In the genomic region with DNA sequence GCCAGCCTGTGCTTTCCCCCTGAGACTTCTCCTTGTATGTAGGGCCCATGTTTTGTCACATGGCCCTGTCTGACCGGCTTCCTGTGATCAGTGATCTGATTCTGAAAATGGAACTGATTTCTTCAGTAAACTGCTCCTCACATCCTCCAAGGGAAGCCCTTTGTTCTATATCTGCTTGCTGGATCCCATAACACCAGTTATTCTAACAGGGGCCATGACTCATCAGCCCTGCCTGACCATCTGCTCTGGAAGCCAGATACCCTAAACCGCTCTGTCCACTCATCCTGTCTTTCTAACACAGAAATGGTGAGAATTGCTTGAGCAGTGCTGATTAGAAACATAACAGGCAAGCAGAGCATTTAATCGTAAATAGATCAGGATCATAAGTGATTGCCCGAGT, we compare ENCODE assay signal across 11 mouse cellular contexts.
"Had no signal": no experiment of that assay in that cellular context is flagged by ENCODE, and none has a peak within 500 bp of the region (broad histone marks: within the 10 kb centered on the region; RNA-seq: fewer than 3 reads in every experiment).

No protein-coding gene starts in this region.

- H3K36me3 ChIP-seq: limb, embryonic 13.5 days; midbrain, embryonic 12.5 days; neural tube, embryonic 12.5 days had no signal

- H3K4me3 ChIP-seq: limb, embryonic 13.5 days; midbrain, embryonic 12.5 days; neural tube, embryonic 12.5 days had no signal

- DNase-seq: kidney, postnatal 14 days; left cerebral cortex, postnatal 4 days; lung, adult 18-20 months; retina, postnatal 1 day; right cerebral cortex, postnatal 4 days; spleen, adult 18-20 months; thymus, postnatal 4 days had no signal

- H3K9me3 ChIP-seq: limb, embryonic 13.5 days; midbrain, embryonic 12.5 days; neural tube, embryonic 12.5 days had no signal

- H3K9ac ChIP-seq: limb, embryonic 13.5 days; liver, embryonic 14.5 days; midbrain, embryonic 12.5 days; neural tube, embryonic 12.5 days had no signal

- H3K4me2 ChIP-seq: limb, embryonic 13.5 days; midbrain, embryonic 12.5 days; neural tube, embryonic 12.5 days had no signal

- H3K27ac ChIP-seq: limb, embryonic 13.5 days; liver, embryonic 14.5 days; midbrain, embryonic 12.5 days; neural tube, embryonic 12.5 days had no signal

- H3K27me3 ChIP-seq: limb, embryonic 13.5 days; midbrain, embryonic 12.5 days; neural tube, embryonic 12.5 days had no signal

- H3K4me1 ChIP-seq: midbrain, embryonic 12.5 days; neural tube, embryonic 12.5 days had no signal
